Mouse (Mus musculus): ENCODE data around the gene Hells. TPM values are rescaled to one million over a fixed set of nuclear protein-coding genes. Genes with fewer than 3 reads are reported as not detected.

The Hells gene
- polyA plus RNA-seq (2012), result 0.28 and 0.35 TPM in 2 replicates

GRCm38 (mm10) chr19:38930788-38931565 lies at the start of gene Hells:
Gene Hells, plus strand, starts transcription at chr19:38930915.
- TF ChIP-seq TAL1 (IDR thresholded peaks at IDR 0.05; ENCODE audit: low read length), result no peak
- no peak for TF ChIP-seq GATA1 (IDR thresholded peaks at IDR 0.05; ENCODE audit: low read length)
- peak within 1 kb of the TSS; percentile 84 for H3K4me3 ChIP-seq (replicated peaks)
- H3K36me3 ChIP-seq (ENCODE audit: control insufficient read depth), result peaks cover 41% of the 10 kb centered on the region
- H3K9me3 ChIP-seq (ENCODE audit: control insufficient read depth, low read length), result no peaks in the 10 kb centered on the region
- no peaks in the 10 kb centered on the region for H3K27me3 ChIP-seq (ENCODE audit: control insufficient read depth)
- peaks cover 37% of the 10 kb centered on the region for H3K4me1 ChIP-seq (ENCODE audit: control insufficient read depth)

- Histone ChIP-seq H3K36me3 (ENCODE audit: control insufficient read depth) (peaks cover 28% of the 10 kb centered on the region), H3K4me3 (replicated peaks) (no peak overlapping the region), H3K4me1 (ENCODE audit: control insufficient read depth) (no peaks in the 10 kb centered on the region), H3K9me3 (ENCODE audit: control insufficient read depth, low read length) (no peaks in the 10 kb centered on the region), H3K27me3 (ENCODE audit: control insufficient read depth) (no peaks in the 10 kb centered on the region)
- no peak for TF ChIP-seq GATA1 (IDR thresholded peaks at IDR 0.05; ENCODE audit: low read length)
Observed at GRCm38 (mm10) chr19:38901146-38902135, 29.3 kb upstream of the Hells start.

- H3K4me1 ChIP-seq (ENCODE audit: control insufficient read depth), result no peaks in the 10 kb centered on the region
- H3K36me3 ChIP-seq (ENCODE audit: control insufficient read depth), result peaks cover 28% of the 10 kb centered on the region
- no peaks in the 10 kb centered on the region for H3K27me3 ChIP-seq (ENCODE audit: control insufficient read depth)
- no peaks in the 10 kb centered on the region for H3K9me3 ChIP-seq (ENCODE audit: control insufficient read depth, low read length)
- TF ChIP-seq TAL1 (IDR thresholded peaks at IDR 0.05; ENCODE audit: low read length) (no peak), GATA1 (IDR thresholded peaks at IDR 0.05; ENCODE audit: low read length) (no peak)
- H3K4me3 ChIP-seq (replicated peaks), result no peak overlapping the region
Observed at GRCm38 (mm10) chr19:38902501-38902900, 28.2 kb upstream of the Hells start.

GRCm38 (mm10) chr19:38913786-38914185 lies 16.9 kb upstream of the Hells start:
- H3K9me3 ChIP-seq (ENCODE audit: control insufficient read depth, low read length), result no peaks in the 10 kb centered on the region
- no peak overlapping the region for H3K4me3 ChIP-seq (replicated peaks)
- no peak for TF ChIP-seq GATA1 (IDR thresholded peaks at IDR 0.05; ENCODE audit: low read length)
- no peaks in the 10 kb centered on the region for H3K4me1 ChIP-seq (ENCODE audit: control insufficient read depth)
- H3K36me3 ChIP-seq (ENCODE audit: control insufficient read depth), result peaks cover 55% of the 10 kb centered on the region
- no peaks in the 10 kb centered on the region for H3K27me3 ChIP-seq (ENCODE audit: control insufficient read depth)

- no peaks in the 10 kb centered on the region for H3K27me3 ChIP-seq (ENCODE audit: control insufficient read depth)
- H3K9me3 ChIP-seq (ENCODE audit: control insufficient read depth, low read length), result no peaks in the 10 kb centered on the region
- no peak for TF ChIP-seq TAL1 (IDR thresholded peaks at IDR 0.05; ENCODE audit: low read length)
- no peak for TF ChIP-seq GATA1 (IDR thresholded peaks at IDR 0.05; ENCODE audit: low read length)
- H3K4me3 ChIP-seq (replicated peaks), result no peak overlapping the region
- peaks cover 54% of the 10 kb centered on the region for H3K36me3 ChIP-seq (ENCODE audit: control insufficient read depth)
- no peaks in the 10 kb centered on the region for H3K4me1 ChIP-seq (ENCODE audit: control insufficient read depth)
Observed at GRCm38 (mm10) chr19:38914926-38915325, 15.8 kb upstream of the Hells start.

GRCm38 (mm10) chr19:38915677-38916076 lies 15.0 kb upstream of the Hells start:
- H3K4me3 ChIP-seq (replicated peaks), result no peak overlapping the region
- H3K27me3 ChIP-seq (ENCODE audit: control insufficient read depth), result no peaks in the 10 kb centered on the region
- TF ChIP-seq GATA1 (IDR thresholded peaks at IDR 0.05; ENCODE audit: low read length) (no peak), TAL1 (IDR thresholded peaks at IDR 0.05; ENCODE audit: low read length) (no peak)
- peaks cover 54% of the 10 kb centered on the region for H3K36me3 ChIP-seq (ENCODE audit: control insufficient read depth)
- H3K9me3 ChIP-seq (ENCODE audit: control insufficient read depth, low read length), result no peaks in the 10 kb centered on the region
- no peaks in the 10 kb centered on the region for H3K4me1 ChIP-seq (ENCODE audit: control insufficient read depth)

- Histone ChIP-seq H3K9me3 (ENCODE audit: control insufficient read depth, low read length) (no peaks in the 10 kb centered on the region), H3K4me1 (ENCODE audit: control insufficient read depth) (peaks cover 37% of the 10 kb centered on the region), H3K36me3 (ENCODE audit: control insufficient read depth) (peaks cover 18% of the 10 kb centered on the region), H3K27me3 (ENCODE audit: control insufficient read depth) (no peaks in the 10 kb centered on the region), H3K4me3 (replicated peaks) (no peak overlapping the region)
- no peak for TF ChIP-seq TAL1 (IDR thresholded peaks at IDR 0.05; ENCODE audit: low read length)
- TF ChIP-seq GATA1 (IDR thresholded peaks at IDR 0.05; ENCODE audit: low read length), result no peak
Observed at GRCm38 (mm10) chr19:38928481-38929158, 2.1 kb upstream of the Hells start.

GRCm38 (mm10) chr19:38929471-38930251 lies 1.1 kb upstream of the Hells start:
- Histone ChIP-seq H3K36me3 (ENCODE audit: control insufficient read depth) (peaks cover 28% of the 10 kb centered on the region), H3K4me3 (replicated peaks) (peak overlapping the region; percentile 84), H3K9me3 (ENCODE audit: control insufficient read depth, low read length) (no peaks in the 10 kb centered on the region), H3K4me1 (ENCODE audit: control insufficient read depth) (peaks cover 37% of the 10 kb centered on the region), H3K27me3 (ENCODE audit: control insufficient read depth) (no peaks in the 10 kb centered on the region)
- TF ChIP-seq TAL1 (IDR thresholded peaks at IDR 0.05; ENCODE audit: low read length) (no peak), GATA1 (IDR thresholded peaks at IDR 0.05; ENCODE audit: low read length) (no peak)
